Mouse (Mus musculus) kidney, adult 2 months (tissue): ENCODE data around the gene Snx9.

Experiments used
- CTCF ChIP-seq: fragments of 200-500 bp; conservative IDR thresholded peaks from 2 replicates; pipeline ENCODE4 v1.5.1; 2011; ENCODE audit warnings: low read depth, mild to moderate bottlenecking, control low read depth, low read length, moderate library complexity, mixed read lengths; ENCODE audit not compliant: insufficient read depth, insufficient read length
- POLR2A ChIP-seq: fragments of 200-500 bp; IDR thresholded peaks from one replicate; pipeline ENCODE4 v1.6.1; 2011; ENCODE audit warnings: low read depth, low read length, control low read depth

- TF ChIP-seq POLR2A (no peak), CTCF (no peak)
Measured at GRCm38 (mm10) chr17:5909681-5910080, 68.6 kb downstream of the Snx9 start.
